Mouse (Mus musculus) lung, postnatal 4 days (tissue): ENCODE results near the gene Spon1.

Experiments
- DNase-seq, 2 experiments: peaks; one replicate each; pipeline ENCODE4 v3.0.0; 2021

Gene Spon1

DNA sequence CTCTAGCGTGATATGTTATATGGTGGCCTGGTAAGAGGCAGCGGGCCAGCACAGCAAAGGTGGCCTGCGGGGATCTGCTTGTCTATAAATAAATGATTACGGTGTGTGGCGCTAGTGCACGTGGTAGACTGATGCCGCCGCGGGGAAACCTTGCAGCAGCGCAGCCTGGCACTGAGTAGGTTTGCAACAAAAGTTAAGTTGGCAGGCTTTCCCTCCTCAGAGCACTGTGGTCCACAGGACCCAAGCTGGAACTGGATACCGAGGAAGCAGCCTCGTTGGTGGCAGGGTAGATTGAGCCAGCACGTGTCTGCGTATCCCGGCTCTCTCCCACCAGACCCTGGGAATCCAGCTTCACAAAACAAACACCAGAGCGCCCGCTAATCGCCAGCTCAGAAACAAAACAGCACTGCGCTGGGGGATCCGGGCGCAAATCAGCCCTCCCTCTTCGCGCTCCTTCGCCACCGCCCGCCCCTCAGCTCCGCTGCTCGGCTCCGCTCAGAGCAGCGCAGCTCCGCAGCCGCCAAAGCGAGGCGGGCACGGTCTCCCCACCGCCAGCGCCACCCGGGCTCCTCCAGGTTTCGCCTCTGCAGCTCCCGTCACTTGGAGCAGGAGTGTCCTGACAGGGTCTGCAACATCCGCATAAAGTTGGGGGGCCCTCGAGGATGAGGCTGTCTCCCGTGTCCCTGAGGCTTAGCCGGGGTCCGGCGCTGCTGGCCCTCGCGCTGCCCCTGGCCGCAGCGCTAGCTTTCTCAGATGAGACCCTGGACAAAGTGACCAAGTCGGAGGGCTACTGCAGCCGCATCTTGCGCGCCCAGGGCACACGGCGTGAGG is at the start of gene Spon1:
Gene Spon1 (plus strand): TSS at position 332 of the 831 bp plus-strand sequence.
- DNase-seq = peak; percentile 55 to 73

DNA sequence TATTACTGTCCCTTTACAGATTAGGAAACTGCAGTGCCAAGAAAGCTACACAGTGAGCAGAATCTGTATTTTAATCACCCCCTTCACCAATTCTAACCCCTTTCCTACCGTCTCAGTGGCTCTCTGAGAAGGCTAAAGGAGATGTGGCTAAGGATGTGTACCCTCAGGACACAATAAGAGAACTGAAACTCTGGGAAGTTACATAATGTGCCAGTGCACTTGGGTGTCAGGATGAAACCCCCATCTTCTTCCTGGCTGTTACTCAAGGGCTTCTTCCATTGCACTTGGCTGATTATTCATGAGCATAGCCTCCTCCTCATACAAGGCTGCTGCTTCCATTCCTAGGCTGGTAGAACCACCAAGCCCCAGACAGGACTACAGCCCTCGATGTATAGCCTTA is 43.8 kb upstream of the Spon1 start:
- DNase-seq = no peak

DNA sequence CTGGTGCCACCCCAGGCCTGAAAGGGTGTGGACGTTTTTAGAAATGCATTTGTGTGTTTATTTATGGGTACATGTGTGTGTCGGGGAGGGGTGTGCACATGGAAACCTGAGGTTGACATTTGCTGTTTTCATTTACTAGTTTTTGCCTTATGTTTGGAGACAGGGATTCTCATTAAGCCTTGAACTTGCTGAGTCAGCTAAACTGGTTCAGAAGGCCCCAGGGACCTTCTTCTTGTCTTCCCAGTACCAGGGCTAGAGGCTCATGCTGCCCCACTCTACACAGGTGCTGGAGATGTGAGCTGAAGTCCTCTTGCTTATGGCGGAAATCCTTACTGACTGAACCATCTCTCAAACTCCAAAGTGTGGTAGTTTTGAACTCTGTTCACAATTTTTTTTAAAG is 41.9 kb upstream of the Spon1 start:
- DNase-seq = no peak

DNA sequence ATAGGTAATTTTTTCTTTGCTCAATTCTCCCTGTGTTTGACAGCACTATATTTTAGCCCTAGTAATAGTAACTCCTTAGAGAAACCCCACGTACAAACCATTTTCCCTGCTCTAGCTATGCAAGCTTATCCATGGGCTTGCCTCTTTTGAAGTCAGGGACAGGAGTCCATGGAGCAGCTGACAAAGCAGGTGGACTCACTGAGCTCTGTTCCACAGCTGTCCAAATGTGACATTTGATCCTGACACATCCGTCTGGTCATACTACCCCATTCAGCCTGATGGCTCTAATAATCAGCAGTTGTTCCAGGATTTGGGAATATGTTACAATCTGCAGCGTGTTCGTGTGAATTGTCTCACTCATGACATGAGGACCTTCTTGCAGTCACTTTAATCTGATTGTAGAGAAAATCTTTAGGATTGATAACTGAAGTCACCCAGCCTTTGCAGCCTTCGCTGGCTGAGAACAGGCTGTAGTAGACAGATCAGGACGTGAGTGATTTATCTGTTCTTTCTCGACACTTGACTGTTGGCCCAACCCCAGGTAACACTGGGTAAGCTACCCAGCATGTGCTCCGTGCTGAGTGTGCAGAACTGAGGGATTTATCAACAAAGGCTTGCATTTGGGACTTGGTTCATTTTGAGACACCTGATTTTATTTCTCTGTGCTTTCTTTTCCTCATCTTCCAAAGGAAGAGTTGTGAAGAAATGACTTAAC is 37.6 kb upstream of the Spon1 start:
- DNase-seq = no peak

DNA sequence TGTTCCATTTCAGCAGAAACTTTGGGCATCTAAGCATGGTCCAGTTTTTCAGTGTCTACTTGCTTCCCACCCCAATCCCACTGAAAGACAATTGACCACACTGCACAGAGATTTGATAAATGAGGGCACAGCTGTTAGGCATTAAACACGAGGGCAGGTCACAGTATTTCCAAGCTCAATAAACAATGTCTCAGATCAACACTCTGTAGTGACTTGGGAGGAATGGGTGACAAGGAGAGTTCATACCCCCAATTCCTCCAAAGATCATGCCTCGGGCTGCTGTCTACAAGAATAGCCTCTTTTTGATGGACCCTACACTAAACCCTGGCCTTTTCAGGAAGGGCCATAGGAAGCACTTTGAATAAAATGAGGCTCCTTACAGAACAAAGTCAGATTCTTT is 36.9 kb upstream of the Spon1 start:
- DNase-seq = no peak

DNA sequence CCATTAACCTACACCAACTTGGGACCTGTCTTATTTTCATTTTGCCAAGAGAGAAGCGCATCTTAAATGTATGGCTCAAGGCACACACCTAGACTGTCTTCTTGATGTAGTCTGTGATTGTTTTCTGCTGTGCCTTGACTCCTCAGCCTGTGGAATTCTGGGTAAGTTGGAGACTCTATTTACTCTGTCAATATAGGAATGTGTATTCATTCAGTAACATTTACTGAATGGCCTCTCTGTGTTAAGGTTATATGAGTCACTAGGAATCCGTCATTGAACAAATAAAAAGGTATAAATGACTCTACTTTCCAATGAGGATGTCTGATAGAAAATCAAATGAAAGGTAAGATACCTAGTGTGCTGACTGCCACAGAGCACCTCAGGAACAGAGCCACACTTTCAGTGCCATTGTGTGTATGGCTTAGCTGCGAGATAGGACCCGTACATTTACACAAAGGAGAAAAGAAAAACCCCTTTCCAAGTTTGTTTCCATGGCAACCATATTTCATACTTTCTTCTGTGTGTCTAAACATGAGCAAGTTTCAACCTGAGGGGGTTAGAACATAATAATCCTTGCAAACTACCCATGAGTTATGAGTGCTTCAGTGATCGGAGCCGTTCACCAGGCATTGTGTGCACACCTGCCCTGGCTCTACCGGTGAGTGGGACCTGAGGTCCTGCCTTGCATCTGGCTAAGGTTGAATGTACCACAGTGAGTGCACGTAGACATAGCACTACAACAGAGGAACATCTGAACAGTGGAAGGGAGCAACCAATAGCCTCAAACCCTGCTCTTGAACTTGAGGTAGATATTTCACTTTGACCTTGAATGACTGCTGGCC is 35.2 kb upstream of the Spon1 start:
- no peak for DNase-seq

DNA sequence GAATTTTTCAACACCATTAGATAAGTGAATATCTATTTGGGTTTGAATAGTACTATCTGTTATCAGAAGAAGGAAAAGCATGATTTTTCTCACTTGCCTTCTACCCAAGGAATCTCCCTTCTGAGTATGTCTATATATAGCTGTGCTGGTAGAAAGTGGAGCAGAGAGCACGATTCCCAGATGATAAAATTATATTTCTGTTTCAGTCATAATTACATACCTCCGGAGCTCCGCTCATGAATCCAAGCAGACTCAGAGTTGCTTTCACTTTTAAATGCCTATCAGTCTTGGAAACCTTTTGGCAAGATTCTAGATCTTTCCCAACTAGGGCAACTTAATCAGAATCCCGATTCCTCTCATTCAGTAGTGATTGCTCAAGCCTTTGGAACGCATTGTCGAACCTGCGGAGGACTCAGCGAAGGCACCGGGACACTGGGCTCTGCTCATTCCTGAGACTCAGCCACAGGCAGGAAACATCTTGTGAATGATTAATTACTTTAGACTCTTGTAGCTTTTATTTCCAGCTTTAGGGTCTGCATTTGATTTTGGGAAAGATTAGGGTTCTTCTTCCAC is 27.9 kb upstream of the Spon1 start:
- DNase-seq = no peak

DNA sequence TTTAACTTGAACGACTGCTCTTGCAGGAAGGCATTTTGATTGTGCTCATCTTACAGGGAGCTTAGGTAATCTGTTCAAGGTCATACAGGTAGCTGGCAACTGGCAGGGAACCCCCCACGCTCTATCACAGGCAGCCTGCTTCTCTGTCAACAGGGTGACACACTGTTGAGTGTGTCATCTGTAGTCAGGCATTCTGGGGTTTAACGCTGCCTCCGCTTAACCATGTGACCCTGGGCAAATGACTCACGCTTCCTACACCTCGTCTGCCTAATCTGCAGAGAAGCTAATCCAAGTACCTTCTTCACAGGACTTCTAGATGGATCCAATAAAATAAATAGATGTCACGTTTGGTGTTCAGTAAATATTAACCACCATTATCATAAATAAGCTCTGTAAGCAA is 26.6 kb upstream of the Spon1 start:
- no peak for DNase-seq

DNA sequence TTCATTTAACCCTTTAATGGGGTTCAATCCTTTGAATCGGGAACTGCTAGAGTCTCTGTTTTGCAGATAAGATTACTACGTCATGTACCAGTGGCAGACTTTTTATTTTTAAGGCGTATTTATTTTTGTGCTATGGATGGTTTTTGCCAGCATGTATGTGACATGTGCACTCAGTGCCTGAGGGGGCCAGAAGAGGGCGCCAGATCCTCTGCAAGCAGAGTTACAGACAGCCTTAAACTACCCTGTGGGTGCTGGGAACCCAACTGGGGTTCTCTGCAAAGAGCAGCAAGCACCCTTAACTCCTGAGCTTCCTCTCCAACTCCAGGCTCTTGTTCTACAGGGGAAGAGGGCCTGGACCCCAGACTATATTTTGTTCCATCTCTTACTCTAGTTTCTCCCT is 23.2 kb upstream of the Spon1 start:
- DNase-seq = no peak

DNA sequence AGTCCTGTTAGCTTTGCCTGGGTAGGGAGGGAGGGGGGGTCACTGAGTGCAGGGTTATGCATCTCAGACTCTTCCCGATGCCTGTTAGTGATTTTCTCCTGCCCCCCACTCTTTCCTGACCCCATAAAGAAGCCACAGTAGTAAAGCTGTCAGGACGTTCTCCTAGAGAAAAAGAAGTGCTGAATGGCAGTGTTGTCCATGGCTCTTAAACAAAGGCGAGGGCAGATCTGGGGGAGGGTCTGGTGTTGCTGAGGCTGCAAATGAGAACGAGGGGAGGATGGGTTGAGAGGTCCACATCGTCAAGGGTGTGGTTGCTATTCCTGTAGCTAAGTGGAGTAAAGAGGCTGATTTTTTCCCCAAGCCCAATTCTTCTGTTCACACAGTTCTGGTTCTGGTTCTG is 21.8 kb upstream of the Spon1 start:
- DNase-seq = no peak

DNA sequence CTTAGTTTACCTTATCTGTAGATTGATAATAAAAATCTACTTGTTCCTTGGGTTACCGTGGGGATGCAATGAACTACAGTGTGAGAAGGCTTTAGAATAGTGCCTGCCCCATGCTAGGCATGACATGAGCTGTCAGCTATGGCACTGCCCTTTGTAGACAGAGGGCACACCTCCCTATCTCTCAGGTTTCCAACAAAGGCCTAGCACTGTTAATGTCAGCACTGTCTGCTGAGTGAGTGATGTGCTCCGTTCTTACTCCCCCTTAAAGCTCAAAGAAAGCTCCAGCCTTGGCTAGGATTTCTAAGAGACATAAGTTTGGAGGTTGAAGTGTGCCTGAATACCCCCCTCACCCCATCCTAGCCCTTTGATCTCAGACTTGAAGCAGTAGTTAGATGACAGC is 9.2 kb upstream of the Spon1 start:
- no peak for DNase-seq

DNA sequence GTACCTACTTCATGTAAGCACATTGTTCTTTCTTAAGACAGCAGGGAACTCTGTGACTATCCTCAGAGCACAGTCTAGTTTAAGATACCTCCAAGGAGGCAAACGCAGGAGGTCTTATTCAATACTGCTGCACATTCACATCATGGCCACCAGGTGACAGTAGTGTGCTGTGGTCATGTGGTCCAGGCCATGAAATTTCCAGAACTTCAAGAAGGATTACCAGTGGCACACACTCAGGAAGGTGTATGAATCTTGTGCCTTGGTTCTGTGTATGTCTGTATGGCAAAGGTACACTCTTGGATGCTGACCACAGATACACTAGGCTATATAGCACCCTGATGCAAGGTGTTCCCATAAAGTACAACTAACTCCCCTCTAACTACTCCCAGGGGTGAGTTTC is 6.6 kb upstream of the Spon1 start:
- DNase-seq = peak; percentile 31 to 57

DNA sequence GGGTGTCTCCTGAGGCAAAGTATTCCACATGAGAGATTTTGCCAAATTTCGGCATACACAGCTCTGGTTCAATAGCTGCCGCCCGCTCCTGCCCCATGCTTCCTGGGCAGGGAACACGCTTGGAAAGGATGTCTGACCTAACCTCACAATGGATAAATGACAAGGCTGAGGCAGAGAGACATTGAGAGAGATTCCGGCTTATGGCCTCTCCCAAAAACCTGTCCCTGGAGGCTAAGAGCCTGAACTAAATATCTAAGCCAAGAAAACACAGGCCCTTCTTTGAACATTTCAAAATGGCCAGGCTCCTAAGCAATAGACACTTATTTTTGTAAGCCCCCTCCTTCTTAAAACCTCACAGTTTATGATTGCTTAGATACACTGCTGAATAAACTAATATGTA is 665 bp upstream of the Spon1 start:
- DNase-seq = no peak

DNA sequence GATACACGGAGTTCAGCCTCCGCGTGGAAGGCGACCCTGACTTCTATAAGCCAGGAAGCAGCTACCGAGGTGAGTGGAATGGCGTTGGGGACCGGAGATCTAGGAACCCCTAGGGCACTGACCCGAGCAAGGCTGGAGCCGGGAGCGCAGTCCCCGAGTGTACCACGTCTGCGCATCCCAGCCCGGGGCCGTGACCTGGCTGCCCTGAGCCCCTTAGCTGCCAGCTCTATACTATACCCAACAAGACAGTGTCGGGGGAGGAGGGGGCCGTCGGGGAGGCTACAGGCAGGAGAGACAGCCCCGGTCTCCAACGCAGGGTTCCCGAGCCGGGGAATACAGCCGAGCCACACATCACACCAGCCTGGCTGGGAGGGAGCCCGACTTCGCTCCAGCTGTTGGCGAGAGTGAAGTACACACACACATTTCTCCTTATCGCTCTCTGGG is 722 bp downstream of the Spon1 start:
- DNase-seq = peak; percentile 6 to 37

DNA sequence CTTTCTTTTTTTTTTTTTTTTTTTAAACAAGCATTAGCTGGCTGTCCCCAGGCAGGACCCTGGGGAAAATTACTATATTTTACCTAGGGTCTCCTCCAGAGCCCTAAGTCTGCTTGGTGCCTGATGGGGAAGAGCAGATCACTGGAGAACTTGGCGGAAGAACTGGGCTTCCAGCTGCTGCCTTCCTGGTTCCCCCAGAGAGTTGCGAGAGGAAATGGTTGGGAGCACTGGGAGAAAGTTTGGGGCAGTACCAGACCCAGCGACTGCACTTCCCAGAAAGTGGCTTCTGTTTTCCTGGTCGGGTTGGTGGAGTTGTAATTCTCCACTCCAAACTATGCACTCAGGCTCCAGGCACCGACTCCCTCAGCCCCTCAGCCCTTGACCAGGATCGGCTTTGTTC is 1.7 kb downstream of the Spon1 start:
- DNase-seq = no peak

DNA sequence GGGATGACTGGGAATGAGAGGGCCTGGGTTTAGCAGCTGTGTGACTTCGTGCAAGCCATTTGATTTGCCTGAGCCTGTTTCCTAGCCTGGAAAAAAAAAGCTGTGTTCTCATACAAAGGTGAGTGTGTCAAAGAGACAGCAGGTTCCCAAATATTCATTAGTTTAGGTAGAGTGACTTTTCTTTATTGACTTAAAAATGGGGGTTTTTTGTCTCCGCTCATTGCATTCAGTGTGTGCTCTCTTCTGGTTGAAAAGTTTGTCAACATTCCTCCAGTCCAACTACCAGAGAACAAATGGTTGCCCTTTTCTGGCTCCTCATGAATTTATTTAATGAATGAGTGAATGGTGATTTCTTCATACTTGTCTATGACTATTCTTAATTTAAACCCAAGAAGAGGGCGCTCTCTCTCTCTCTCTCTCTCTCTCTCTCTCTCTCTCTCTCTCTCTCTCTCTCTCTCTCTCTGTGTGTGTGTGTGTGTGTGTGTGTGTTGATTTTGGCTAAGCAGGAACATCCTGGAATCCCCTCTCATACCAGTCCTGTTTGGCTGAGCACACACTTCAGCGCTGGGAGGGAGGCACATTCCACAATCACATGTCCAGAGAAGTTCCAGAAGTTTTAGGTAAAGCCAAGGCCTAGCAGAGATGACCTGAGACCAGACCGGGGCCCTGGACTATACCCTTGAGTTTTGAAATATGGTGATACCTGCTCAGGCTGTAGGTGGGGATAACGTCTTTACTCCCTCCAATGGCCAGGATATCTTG is 2.6 kb downstream of the Spon1 start:
- DNase-seq = peak in 1 of 2 experiments; percentile 24

DNA sequence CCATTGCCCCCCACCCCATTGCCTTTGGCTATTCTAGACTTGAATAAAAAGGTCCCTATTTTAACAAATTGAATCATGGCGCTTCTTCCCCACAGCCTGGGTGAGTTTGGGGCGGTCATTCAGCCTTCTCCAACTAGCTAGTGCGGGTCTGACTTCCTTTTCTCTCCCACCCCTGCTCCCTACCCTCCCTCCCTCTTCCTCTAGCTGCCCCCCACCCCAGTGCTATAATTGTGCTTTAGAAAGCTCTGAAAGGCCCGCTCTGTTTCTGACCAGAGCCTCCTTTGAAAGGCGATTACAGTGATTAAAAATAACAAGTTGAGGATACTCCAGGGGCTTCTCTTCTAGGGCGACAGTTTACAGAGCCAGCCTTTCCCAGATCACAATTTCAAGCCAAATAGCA is 3.5 kb downstream of the Spon1 start:
- DNase-seq = no peak

DNA sequence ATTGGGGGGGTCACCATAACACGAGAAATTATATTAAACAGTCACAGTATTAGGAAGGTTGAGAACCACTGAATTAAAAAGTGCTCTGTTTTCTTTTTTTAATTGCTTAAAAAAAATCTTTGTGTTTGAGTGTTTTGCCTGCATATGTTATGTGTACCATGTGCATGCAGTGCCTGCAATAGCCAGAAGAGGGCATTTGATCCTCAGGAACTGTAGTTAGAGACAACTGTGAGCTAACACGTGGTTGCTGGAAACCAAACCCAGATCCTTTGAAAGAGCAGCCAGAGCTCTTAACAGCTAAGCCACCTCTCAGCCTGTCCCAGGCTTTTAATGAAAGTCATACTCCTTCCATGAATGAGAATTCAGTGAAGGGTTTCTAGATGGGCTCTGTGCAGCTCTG is 6.3 kb downstream of the Spon1 start:
- DNase-seq = no peak

DNA sequence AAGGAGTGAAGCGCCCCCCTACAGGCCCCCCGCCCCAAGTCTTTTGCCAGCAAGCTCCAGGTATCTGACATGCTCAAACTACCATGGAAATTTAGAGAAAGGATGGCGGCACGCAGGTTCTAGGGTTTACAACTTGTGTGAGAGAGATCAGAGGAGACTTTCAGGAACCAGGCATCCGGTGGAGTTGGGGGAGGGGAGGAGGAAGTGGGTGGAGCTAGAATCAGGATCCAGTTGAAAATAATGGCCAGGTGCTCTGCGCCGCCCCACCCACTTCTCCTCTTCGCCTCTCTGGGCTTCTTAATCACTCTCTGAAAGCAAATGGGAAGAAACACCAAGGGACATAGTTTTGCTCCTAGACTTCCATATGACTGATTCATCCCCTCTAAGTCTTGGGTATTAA is 7.6 kb downstream of the Spon1 start:
- peak; percentile 15 to 24 for DNase-seq

DNA sequence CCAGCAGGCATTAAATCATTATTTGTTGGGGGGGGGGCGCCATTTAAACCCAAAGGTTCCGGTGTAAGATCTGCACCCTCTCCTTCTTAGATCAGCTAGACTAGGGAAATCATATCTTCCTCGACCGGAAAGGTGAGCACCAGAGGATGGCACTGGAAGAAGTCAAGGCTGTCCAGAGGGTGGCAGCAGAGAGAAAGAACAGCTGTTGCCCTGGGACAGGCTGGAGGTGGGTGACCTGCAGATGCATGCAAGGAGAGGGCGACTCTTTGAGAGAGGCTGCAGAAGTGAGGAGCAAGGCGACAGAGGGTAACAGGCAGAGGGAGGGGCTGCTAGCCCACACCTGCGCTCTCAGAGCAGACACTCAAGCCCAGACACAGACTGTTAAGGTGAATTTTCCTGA is 8.2 kb downstream of the Spon1 start:
- DNase-seq = peak; percentile 50 to 67

DNA sequence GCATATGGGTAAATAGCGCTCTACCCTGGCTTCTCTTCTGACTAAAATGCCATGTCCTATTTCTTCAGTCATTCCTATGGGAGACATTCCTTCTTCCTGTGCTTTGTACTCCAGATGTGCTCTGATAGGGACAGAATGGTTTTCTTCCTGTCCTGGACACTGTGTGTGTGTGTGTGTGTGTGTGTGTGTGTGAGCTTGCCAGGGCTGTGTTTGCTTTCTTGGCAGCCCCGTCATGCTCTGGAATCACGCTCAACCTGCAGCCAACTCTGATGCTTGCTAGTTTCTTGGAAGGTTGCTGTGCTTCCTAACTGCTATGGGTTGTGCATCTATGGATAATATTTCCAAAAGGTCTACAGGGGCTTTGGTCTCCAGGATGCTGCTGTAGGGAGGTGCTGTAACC is 9.1 kb downstream of the Spon1 start:
- peak; percentile 29 to 41 for DNase-seq

DNA sequence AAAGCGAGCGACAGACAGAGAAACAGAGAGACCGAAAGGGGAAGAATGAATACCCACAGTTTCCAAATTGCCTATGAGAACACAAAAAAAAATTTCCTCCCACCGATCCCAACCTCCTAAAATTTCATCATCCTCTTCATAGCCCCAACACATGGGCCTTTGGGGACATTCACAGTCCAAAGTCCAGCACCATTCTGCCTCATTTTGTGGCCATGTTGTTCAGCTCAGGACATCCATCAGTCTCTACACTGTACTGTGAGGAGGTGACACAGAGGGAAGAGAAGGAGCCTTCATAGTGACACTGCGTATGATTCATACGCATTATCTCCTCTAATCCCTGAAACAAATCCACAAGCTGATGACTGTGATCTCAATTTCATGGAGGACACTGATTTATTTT is 12.7 kb downstream of the Spon1 start:
- DNase-seq = no peak
